ENCODE assay signal across 8 mouse cellular contexts in the genomic region with DNA sequence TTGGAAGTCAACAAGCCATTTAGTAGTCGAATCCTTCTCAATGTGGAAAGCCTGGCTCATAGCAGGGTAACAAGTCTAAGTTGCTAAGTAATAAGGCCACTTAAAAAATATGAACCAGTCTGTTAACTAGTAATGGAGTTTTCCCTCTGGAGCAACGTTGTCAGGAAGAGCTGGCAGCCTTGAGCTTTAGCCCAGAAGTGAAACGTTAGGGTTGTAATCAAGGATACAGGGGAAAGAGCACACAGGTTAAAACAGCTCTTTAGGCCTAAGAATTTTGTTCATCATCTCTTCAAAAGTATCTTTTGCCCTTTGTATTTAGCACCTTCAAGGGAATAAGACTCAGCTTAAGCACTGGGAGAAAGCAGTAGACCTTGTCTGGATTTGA. TPM values are rescaled to one million over a fixed set of nuclear protein-coding genes. Genes with fewer than 3 reads are reported as not detected.
A peak's percentile ranks its signal among the peaks of the same experiment; 100 is the strongest.
DNase-seq lines count a peak whose midpoint lies in the region; ATAC-seq and TF ChIP-seq lines count a peak whose summit lies in the region.

No protein-coding gene starts in this region.

- DNase-seq in heart, adult 2 months = no peak
- no peak for DNase-seq in heart, adult 8-10 months (ENCODE audit: low spot score)
- peak; percentile 67 for DNase-seq in CH12.LX (ENCODE audit: extremely low read depth)
- DNase-seq in forebrain, embryonic 10.5 days (ENCODE audit: extremely low spot score, low spot score) = peak; percentile 45
- DNase-seq in liver, embryonic 14.5 days (ENCODE audit: low read depth in 3 of 3, low spot score in 3 of 3) = peak in 1 of 3 experiments; percentile 74
- no peak for DNase-seq in urinary bladder, postnatal 25 days (ENCODE audit: low spot score)
- no peak for DNase-seq in kidney, postnatal 10 days
- DNase-seq in cerebellum, postnatal 14 days = no peak

- intact Hi-C loops in heart, adult 2 months (cut with DNase I) = no loop called here

- H3K27me3 ChIP-seq in heart, adult 2 months (ENCODE audit: control insufficient read depth, insufficient read depth, low read length) = no peaks in the 10 kb centered on the region
- H3K27me3 ChIP-seq in CH12.LX (replicated peaks) = no peaks in the 10 kb centered on the region
- no peaks in the 10 kb centered on the region for H3K27me3 ChIP-seq in forebrain, embryonic 10.5 days (ENCODE audit: poor library complexity, severe bottlenecking)
- H3K27me3 ChIP-seq in liver, embryonic 14.5 days (ENCODE audit: control insufficient read depth, insufficient read depth, low read length) = no peaks in the 10 kb centered on the region

- dilution Hi-C loops in CH12.LX (cut with MboI; ENCODE audit: extremely low pct_ligation_motif_present, extremely low pct_unique_long_range_greater_than_20kb, low sequenced_read_pairs) = no loop called here

- WGBS in heart, adult 2 months = 21% methylated on average over 3 of the region's 3 CpGs
- WGBS in forebrain, embryonic 10.5 days = 10% methylated on average over 3 of the region's 3 CpGs
- 2% methylated on average over 3 of the region's 3 CpGs for WGBS in liver, embryonic 14.5 days (ENCODE audit: insufficient replicate concordance)

- no peak for TF ChIP-seq RAD21 in CH12.LX (IDR thresholded peaks at IDR 0.05; ENCODE audit: low read depth, low read length)

- peak overlapping the region; percentile 84 for H3K4me2 ChIP-seq in CH12.LX (ENCODE audit: insufficient read depth, low read depth, poor library complexity, severe bottlenecking)
- H3K4me2 ChIP-seq in liver, embryonic 14.5 days (ENCODE audit: low read depth) = peak overlapping the region; percentile 66

- no peak for TF ChIP-seq POLR2A in heart, adult 2 months (IDR thresholded peaks at IDR 0.05; ENCODE audit: insufficient read depth, low read depth, low read length)
- TF ChIP-seq POLR2A in CH12.LX (IDR thresholded peaks at IDR 0.05; ENCODE audit: low read depth, low read length) = peak; percentile 80; the same call in 1 of the 2 replicates

- in situ Hi-C loops in CH12.LX (cut with MboI; ENCODE audit: low pct_ligation_motif_present, low pct_unique_long_range_greater_than_20kb, low sequenced_read_pairs) = loop anchor here (25.0 kb wide), 1 partner anchor 1813 kb away; the partner anchor contains the start of gene Hist1h4j

- no peak for TF ChIP-seq EP300 in heart, adult 2 months (IDR thresholded peaks at IDR 0.05; ENCODE audit: insufficient read depth, low read depth, low read length)
- TF ChIP-seq EP300 in CH12.LX (IDR thresholded peaks at IDR 0.05; ENCODE audit: low read length) = no peak
- TF ChIP-seq EP300 in liver, embryonic 14.5 days (IDR thresholded peaks at IDR 0.05; ENCODE audit: low read depth) = no peak

- H3K9me3 ChIP-seq in CH12.LX (replicated peaks; ENCODE audit: low read length) = no peaks in the 10 kb centered on the region
- no peaks in the 10 kb centered on the region for H3K9me3 ChIP-seq in forebrain, embryonic 10.5 days
- no peaks in the 10 kb centered on the region for H3K9me3 ChIP-seq in liver, embryonic 14.5 days (ENCODE audit: control insufficient read depth, low read length)

- peak; percentile 6; the same call in 1 of the 2 replicates for ATAC-seq in liver, embryonic 14.5 days (ENCODE audit: insufficient read depth)

- no peaks in the 10 kb centered on the region for H3K79me2 ChIP-seq in heart, adult 2 months (replicated peaks; ENCODE audit: control insufficient read depth, insufficient read depth, low read length)
- H3K79me2 ChIP-seq in CH12.LX (replicated peaks; ENCODE audit: control insufficient read depth, extremely low read depth, insufficient read depth, poor library complexity, severe bottlenecking) = no peaks in the 10 kb centered on the region

- peak overlapping the region; percentile 64 for H3K27ac ChIP-seq in heart, adult 2 months
- H3K27ac ChIP-seq in CH12.LX (ENCODE audit: insufficient read depth, low read depth) = peak overlapping the region; percentile 98
- peak overlapping the region; percentile 98 for H3K27ac ChIP-seq in forebrain, embryonic 10.5 days
- H3K27ac ChIP-seq in liver, embryonic 14.5 days = peak overlapping the region; percentile 98

- H3K4me1 ChIP-seq in heart, adult 2 months (ENCODE audit: control insufficient read depth, insufficient read depth, low read length) = no peaks in the 10 kb centered on the region; the same call in none of the 2 replicates
- peaks cover 4 to 21% of the 10 kb centered on the region in 2 experiments; a peak in 3 of 4 replicates for H3K4me1 ChIP-seq in CH12.LX (ENCODE audit: control insufficient read depth in 1 of 2, insufficient read depth in 2 of 2)
- peaks cover 48% of the 10 kb centered on the region for H3K4me1 ChIP-seq in forebrain, embryonic 10.5 days
- H3K4me1 ChIP-seq in liver, embryonic 14.5 days (replicated peaks; ENCODE audit: control insufficient read depth in 2 of 2, insufficient read depth in 2 of 2, low read length in 1 of 2) = peaks cover 18 to 31% of the 10 kb centered on the region in 2 experiments

- H3K36me3 ChIP-seq in heart, adult 2 months (ENCODE audit: control insufficient read depth, insufficient read depth, low read length) = no peaks in the 10 kb centered on the region
- no peaks in the 10 kb centered on the region for H3K36me3 ChIP-seq in CH12.LX (replicated peaks in 1 of 2; ENCODE audit: control insufficient read depth in 1 of 2, insufficient read depth in 1 of 2, low read length in 1 of 2)
- no peaks in the 10 kb centered on the region for H3K36me3 ChIP-seq in forebrain, embryonic 10.5 days (replicated peaks)
- H3K36me3 ChIP-seq in liver, embryonic 14.5 days (replicated peaks; ENCODE audit: control insufficient read depth, insufficient read depth, low read depth) = no peaks in the 10 kb centered on the region

- H3K9ac ChIP-seq in heart, adult 2 months (ENCODE audit: low read depth, low read length) = no peak overlapping the region
- peak overlapping the region; percentile 91 for H3K9ac ChIP-seq in CH12.LX (ENCODE audit: insufficient read depth, low read depth)
- H3K9ac ChIP-seq in liver, embryonic 14.5 days (replicated peaks) = peak overlapping the region; percentile 89

- TF ChIP-seq CTCF in heart, adult 2 months (IDR thresholded peaks at IDR 0.05) = no peak
- no peak for TF ChIP-seq CTCF in CH12.LX (conservative IDR thresholded peaks at IDR 0.05 in 1 of 2, IDR thresholded peaks at IDR 0.05 in 1 of 2; ENCODE audit: low read depth in 2 of 2, low read length in 2 of 2)
- TF ChIP-seq CTCF in liver, embryonic 14.5 days (IDR thresholded peaks at IDR 0.05; ENCODE audit: low read depth) = no peak

- peak overlapping the region; percentile 49 for H3K4me3 ChIP-seq in heart, adult 2 months
- peak overlapping the region; percentile 29 to 55 (median 30) for H3K4me3 ChIP-seq in CH12.LX (replicated peaks in 1 of 3; ENCODE audit: low read depth in 2 of 3, low read length in 2 of 3, poor library complexity in 1 of 3)
- H3K4me3 ChIP-seq in forebrain, embryonic 10.5 days = peak overlapping the region; percentile 54
- peak overlapping the region; percentile 58 to 61 for H3K4me3 ChIP-seq in liver, embryonic 14.5 days (ENCODE audit: insufficient read depth in 1 of 2, low read depth in 2 of 2, low read length in 2 of 2)

RNA-seq across cellular contexts. Expression of gene Hist1h4f, which starts 0.7 kb away (rescaled TPM):
- total RNA-seq in heart, adult 2 months (2021) = 10 to 100 TPM; 14.7 to 19.6 TPM
- 0.88 TPM in 1 of 2 replicates, not detected in the other for polyA plus RNA-seq in heart, adult 2 months (2012; rRNA removed)
- total RNA-seq in heart, adult 8-10 months (2022) = 10 to 100 TPM; 18.8 to 31.0 (median 26.5) TPM
- 4,390 and 4,902 TPM in 2 replicates for total RNA-seq in CH12.LX (2012; rRNA removed)
- 17.8 and 27.1 TPM in 2 replicates for total RNA-seq in CH12.LX (2014; rRNA removed)
- polyA plus RNA-seq in CH12.LX (2012; ENCODE audit: insufficient read length, low read depth) = 4.0 and 9.0 TPM in 2 replicates
- 0.53 and 0.60 TPM in 2 replicates for polyA plus RNA-seq in forebrain, embryonic 10.5 days (2016; fragmentation: Nextera tagmentation; extraction: Ambion mirVana)
- 4.9 and 17.8 TPM in 2 replicates for polyA plus RNA-seq in liver, embryonic 14.5 days (2012; rRNA removed)
- polyA plus RNA-seq in liver, embryonic 14.5 days (2014; fragmentation: Nextera tagmentation; extraction: Ambion mirVana) = 0.75 and 1.6 TPM in 2 replicates

RNA-seq across cellular contexts. Expression of gene Hist1h1d, which starts 2.3 kb away (rescaled TPM):
- total RNA-seq in heart, adult 2 months (2021) = under 1 TPM; 0.86 to 0.91 TPM
- 0.04 and 0.09 TPM in 2 replicates for polyA plus RNA-seq in heart, adult 2 months (2012; rRNA removed)
- total RNA-seq in heart, adult 8-10 months (2022) = 1 to 10 TPM; 1.2 to 1.5 (median 1.4) TPM
- total RNA-seq in CH12.LX (2012; rRNA removed) (112 and 132 TPM in 2 replicates), CH12.LX (2014; rRNA removed) (1.8 and 2.3 TPM in 2 replicates)
- 0.11 and 0.14 TPM in 2 replicates for polyA plus RNA-seq in CH12.LX (2012; ENCODE audit: insufficient read length, low read depth)
- polyA plus RNA-seq in forebrain, embryonic 10.5 days (2016; fragmentation: Nextera tagmentation; extraction: Ambion mirVana) = 0.58 and 0.60 TPM in 2 replicates
- 0.54 and 0.70 TPM in 2 replicates for polyA plus RNA-seq in liver, embryonic 14.5 days (2012; rRNA removed)
- 1.2 and 1.6 TPM in 2 replicates for polyA plus RNA-seq in liver, embryonic 14.5 days (2014; fragmentation: Nextera tagmentation; extraction: Ambion mirVana)

RNA-seq across cellular contexts. Expression of gene Hist1h3f, which starts 6.9 kb away (rescaled TPM):
- total RNA-seq in heart, adult 2 months (2021) = 1 to 10 TPM; 5.1 to 5.5 TPM
- polyA plus RNA-seq in heart, adult 2 months (2012; rRNA removed) = 0.94 and 1.1 TPM in 2 replicates
- 1 to 10 TPM; 4.6 to 6.3 (median 5.7) TPM for total RNA-seq in heart, adult 8-10 months (2022)
- 553 and 608 TPM in 2 replicates for total RNA-seq in CH12.LX (2012; rRNA removed)
- total RNA-seq in CH12.LX (2014; rRNA removed) = 5.1 and 8.0 TPM in 2 replicates
- polyA plus RNA-seq in CH12.LX (2012; ENCODE audit: insufficient read length, low read depth) = 0.23 and 0.30 TPM in 2 replicates
- 1.00 and 1.7 TPM in 2 replicates for polyA plus RNA-seq in forebrain, embryonic 10.5 days (2016; fragmentation: Nextera tagmentation; extraction: Ambion mirVana)
- 5.1 and 13.6 TPM in 2 replicates for polyA plus RNA-seq in liver, embryonic 14.5 days (2012; rRNA removed)
- 1.00 and 1.1 TPM in 2 replicates for polyA plus RNA-seq in liver, embryonic 14.5 days (2014; fragmentation: Nextera tagmentation; extraction: Ambion mirVana)

RNA-seq across cellular contexts. Expression of gene Hist1h2bh, which starts 7.6 kb away (rescaled TPM):
- 1 to 10 TPM; 1.1 to 1.2 TPM for total RNA-seq in heart, adult 2 months (2021)
- 0.29 and 0.61 TPM in 2 replicates for polyA plus RNA-seq in heart, adult 2 months (2012; rRNA removed)
- 1 to 10 TPM in 2 of 4 experiments, under 1 TPM in 2; 0.91 to 1.3 (median 1.1) TPM for total RNA-seq in heart, adult 8-10 months (2022)
- total RNA-seq in CH12.LX (2012; rRNA removed) (261 and 290 TPM in 2 replicates), CH12.LX (2014; rRNA removed) (5.7 and 8.0 TPM in 2 replicates)
- 0.56 and 0.77 TPM in 2 replicates for polyA plus RNA-seq in CH12.LX (2012; ENCODE audit: insufficient read length, low read depth)
- 0.74 and 0.79 TPM in 2 replicates for polyA plus RNA-seq in forebrain, embryonic 10.5 days (2016; fragmentation: Nextera tagmentation; extraction: Ambion mirVana)
- polyA plus RNA-seq in liver, embryonic 14.5 days (2012; rRNA removed) = 6.7 and 8.7 TPM in 2 replicates
- polyA plus RNA-seq in liver, embryonic 14.5 days (2014; fragmentation: Nextera tagmentation; extraction: Ambion mirVana) = 1.2 and 1.4 TPM in 2 replicates

RNA-seq across cellular contexts. Expression of gene Hist1h3e, which starts 11.4 kb away (rescaled TPM):
- 10 to 100 TPM; 14.0 to 14.6 TPM for total RNA-seq in heart, adult 2 months (2021)
- 1.8 and 2.0 TPM in 2 replicates for polyA plus RNA-seq in heart, adult 2 months (2012; rRNA removed)
- total RNA-seq in heart, adult 8-10 months (2022) = 10 to 100 TPM; 13.1 to 17.7 (median 13.5) TPM
- 1,307 and 1,484 TPM in 2 replicates for total RNA-seq in CH12.LX (2012; rRNA removed)
- total RNA-seq in CH12.LX (2014; rRNA removed) = 20.6 and 24.2 TPM in 2 replicates
- 2.2 and 3.1 TPM in 2 replicates for polyA plus RNA-seq in CH12.LX (2012; ENCODE audit: insufficient read length, low read depth)
- 6.1 and 6.7 TPM in 2 replicates for polyA plus RNA-seq in forebrain, embryonic 10.5 days (2016; fragmentation: Nextera tagmentation; extraction: Ambion mirVana)
- 25.4 and 53.3 TPM in 2 replicates for polyA plus RNA-seq in liver, embryonic 14.5 days (2012; rRNA removed)
- polyA plus RNA-seq in liver, embryonic 14.5 days (2014; fragmentation: Nextera tagmentation; extraction: Ambion mirVana) = 3.9 and 5.1 TPM in 2 replicates

Comparison
In these comparisons a context has a peak if more than half of its experiments do, and no peak if none do; other contexts are left out.
1. DNase-seq: peak in CH12.LX (single experiment) and forebrain, embryonic 10.5 days (single experiment); none in heart, adult 2 months (0 of 2), heart, adult 8-10 months (single experiment), urinary bladder, postnatal 25 days (single experiment), kidney, postnatal 10 days (single experiment) and cerebellum, postnatal 14 days (0 of 2).
2. Peak in every context shown above with its lines, with median percentiles within 50 percentile points of each other: H3K27ac ChIP-seq and H3K4me3 ChIP-seq.